ENCODE assay signal across 7 mouse cellular contexts in genomic region chr8:4516162-4516561, GRCm38 (mm10). TPM values are rescaled to one million over a fixed set of nuclear protein-coding genes. Genes with fewer than 3 reads are reported as not detected.
DNase-seq lines count a peak whose midpoint lies in the region; ATAC-seq and TF ChIP-seq lines count a peak whose summit lies in the region.

No protein-coding gene starts in this region.

- 82% methylated on average over 2 of the region's 2 CpGs for WGBS in neural tube, embryonic 14.5 days
- WGBS in neural tube, embryonic 15.5 days = 84% methylated on average over 2 of the region's 2 CpGs
- 61% methylated on average over 2 of the region's 2 CpGs for WGBS in liver, postnatal 0 days (ENCODE audit: insufficient replicate concordance)

- no peak overlapping the region for H3K9ac ChIP-seq in neural tube, embryonic 14.5 days (replicated peaks; ENCODE audit: low read depth, low read length)
- H3K9ac ChIP-seq in neural tube, embryonic 15.5 days (replicated peaks) = no peak overlapping the region
- H3K9ac ChIP-seq in liver, postnatal 0 days (replicated peaks) = no peak overlapping the region

- no peak overlapping the region for H3K4me2 ChIP-seq in neural tube, embryonic 14.5 days (ENCODE audit: low read depth, low read length)
- H3K4me2 ChIP-seq in neural tube, embryonic 15.5 days = no peak overlapping the region
- no peak overlapping the region for H3K4me2 ChIP-seq in liver, postnatal 0 days (ENCODE audit: low read depth, low read length)

- TF ChIP-seq EP300 in liver, postnatal 0 days (IDR thresholded peaks at IDR 0.05; ENCODE audit: low read depth) = no peak

- no peaks in the 10 kb centered on the region for H3K9me3 ChIP-seq in neural tube, embryonic 14.5 days (ENCODE audit: control insufficient read depth, low read length)
- no peaks in the 10 kb centered on the region for H3K9me3 ChIP-seq in neural tube, embryonic 15.5 days (replicated peaks)
- H3K9me3 ChIP-seq in liver, postnatal 0 days (ENCODE audit: low read length) = no peaks in the 10 kb centered on the region

- H3K27me3 ChIP-seq in neural tube, embryonic 14.5 days (ENCODE audit: control insufficient read depth, insufficient read depth, low read length) = no peaks in the 10 kb centered on the region
- no peaks in the 10 kb centered on the region for H3K27me3 ChIP-seq in neural tube, embryonic 15.5 days (replicated peaks)
- H3K27me3 ChIP-seq in liver, postnatal 0 days (ENCODE audit: insufficient read depth, low read length) = no peaks in the 10 kb centered on the region

- H3K4me1 ChIP-seq in neural tube, embryonic 14.5 days (ENCODE audit: control insufficient read depth, insufficient read depth, low read length) = no peaks in the 10 kb centered on the region
- peaks cover 12% of the 10 kb centered on the region for H3K4me1 ChIP-seq in neural tube, embryonic 15.5 days
- H3K4me1 ChIP-seq in liver, postnatal 0 days (ENCODE audit: insufficient read depth) = no peaks in the 10 kb centered on the region; the same call in 1 of the 2 replicates

- peak; percentile 70 for TF ChIP-seq CTCF in liver, postnatal 0 days (IDR thresholded peaks at IDR 0.05; ENCODE audit: low read depth)

- H3K36me3 ChIP-seq in neural tube, embryonic 14.5 days (ENCODE audit: control insufficient read depth, insufficient read depth, low read length) = peaks cover 12% of the 10 kb centered on the region; the same call in 1 of the 2 replicates
- H3K36me3 ChIP-seq in neural tube, embryonic 15.5 days = peaks cover 39% of the 10 kb centered on the region
- no peaks in the 10 kb centered on the region for H3K36me3 ChIP-seq in liver, postnatal 0 days (replicated peaks; ENCODE audit: insufficient read depth, low read length)

- peak; percentile 50; the same call in 1 of the 2 replicates for ATAC-seq in neural tube, embryonic 14.5 days (ENCODE audit: low read depth)
- ATAC-seq in neural tube, embryonic 15.5 days (ENCODE audit: low FRiP score) = no peak
- ATAC-seq in inflammation-experienced regulatory T-cells, adult 6 months = peak; percentile 78
- ATAC-seq in liver, postnatal 0 days = peak; percentile 35; the same call in 1 of the 2 replicates

- peak; percentile 55 for DNase-seq in T-cell, adult 2 months (ENCODE audit: low spot score)
- peak; percentile 70 to 71 for DNase-seq in cerebellum, postnatal 10 days
- peak; percentile 30 for DNase-seq in liver, postnatal 0 days
- DNase-seq in right cerebral cortex, postnatal 10 days (ENCODE audit: low spot score in 2 of 2) = peak; percentile 55 to 60

- no peak overlapping the region for H3K4me3 ChIP-seq in neural tube, embryonic 14.5 days (ENCODE audit: low read depth, low read length)
- H3K4me3 ChIP-seq in neural tube, embryonic 15.5 days (replicated peaks) = no peak overlapping the region
- no peak overlapping the region for H3K4me3 ChIP-seq in liver, postnatal 0 days (ENCODE audit: low read depth, low read length)

- no peak overlapping the region for H3K27ac ChIP-seq in neural tube, embryonic 14.5 days (ENCODE audit: low read depth, low read length)
- no peak overlapping the region for H3K27ac ChIP-seq in neural tube, embryonic 15.5 days (replicated peaks)
- H3K27ac ChIP-seq in liver, postnatal 0 days (ENCODE audit: low read depth) = no peak overlapping the region

RNA-seq across cellular contexts. Expression of gene Cers4, which starts 23.3 kb away (rescaled TPM):
- 46.2 and 46.5 TPM in 2 replicates for polyA plus RNA-seq in neural tube, embryonic 14.5 days (2014; fragmentation: Nextera tagmentation; extraction: Ambion mirVana)
- polyA plus RNA-seq in neural tube, embryonic 15.5 days (2015; fragmentation: Nextera tagmentation; extraction: Ambion mirVana) = 45.2 and 51.0 TPM in 2 replicates
- polyA plus RNA-seq in inflammation-experienced regulatory T-cells, adult 6 months (2017; shearing (Covaris generic)) = 100 to 1,000 TPM in 2 of 3 experiments, 10 to 100 TPM in 1; 96.6 to 109 (median 102) TPM
- polyA plus RNA-seq in liver, postnatal 0 days (2015; fragmentation: Nextera tagmentation; extraction: Ambion mirVana) = 3.8 and 3.9 TPM in 2 replicates
